Mouse (Mus musculus) layer of hippocampus, adult 8-10 months (tissue): ENCODE measurements around the gene Ubc. TPM values are rescaled to one million over a fixed set of nuclear protein-coding genes. Genes with fewer than 3 reads are reported as not detected.
"Not testable (repeated sequence)": the region's sequence is repeated elsewhere in the genome, so short reads cannot be mapped to it uniquely, and the experiment has no call there.

Experiments
- DNase-seq, 2 experiments: peaks; one replicate each; pipeline ENCODE4 v3.0.0; 2022; ENCODE audit warnings: low spot score in 2 of 2
- total RNA-seq, 4 experiments: library from RNA; stranded (reverse); gene quantifications; 2 replicates each; pipeline ENCODE4 v1.2.4; 2022

Ubc gene
- total RNA-seq, 4 experiments from 2014 or later, result 769 to 857 (median 823) TPM

GRCm38 (mm10) chr5:125404903-125405545 is 15.0 kb upstream of the Ubc start:
- peak; percentile 53 to 73 for DNase-seq

DNA sequence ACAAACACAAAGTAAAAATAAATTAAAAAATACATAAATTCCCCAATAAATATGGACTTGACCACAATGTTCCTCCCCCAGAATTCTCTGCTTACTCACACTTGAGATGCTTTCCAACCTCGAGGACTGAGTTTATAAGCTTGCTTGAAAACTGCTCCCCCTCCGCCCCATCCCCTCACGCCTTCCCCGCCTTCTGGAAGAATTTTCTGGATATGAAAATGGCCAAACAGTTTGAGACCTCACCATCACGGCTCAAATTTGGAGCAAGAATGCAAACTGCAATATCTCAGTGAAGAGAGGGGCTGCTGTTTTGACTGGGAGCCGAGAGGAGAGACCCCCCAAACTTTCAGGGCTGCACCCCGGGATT is 14.5 kb upstream of the Ubc start:
- no peak for DNase-seq

DNA sequence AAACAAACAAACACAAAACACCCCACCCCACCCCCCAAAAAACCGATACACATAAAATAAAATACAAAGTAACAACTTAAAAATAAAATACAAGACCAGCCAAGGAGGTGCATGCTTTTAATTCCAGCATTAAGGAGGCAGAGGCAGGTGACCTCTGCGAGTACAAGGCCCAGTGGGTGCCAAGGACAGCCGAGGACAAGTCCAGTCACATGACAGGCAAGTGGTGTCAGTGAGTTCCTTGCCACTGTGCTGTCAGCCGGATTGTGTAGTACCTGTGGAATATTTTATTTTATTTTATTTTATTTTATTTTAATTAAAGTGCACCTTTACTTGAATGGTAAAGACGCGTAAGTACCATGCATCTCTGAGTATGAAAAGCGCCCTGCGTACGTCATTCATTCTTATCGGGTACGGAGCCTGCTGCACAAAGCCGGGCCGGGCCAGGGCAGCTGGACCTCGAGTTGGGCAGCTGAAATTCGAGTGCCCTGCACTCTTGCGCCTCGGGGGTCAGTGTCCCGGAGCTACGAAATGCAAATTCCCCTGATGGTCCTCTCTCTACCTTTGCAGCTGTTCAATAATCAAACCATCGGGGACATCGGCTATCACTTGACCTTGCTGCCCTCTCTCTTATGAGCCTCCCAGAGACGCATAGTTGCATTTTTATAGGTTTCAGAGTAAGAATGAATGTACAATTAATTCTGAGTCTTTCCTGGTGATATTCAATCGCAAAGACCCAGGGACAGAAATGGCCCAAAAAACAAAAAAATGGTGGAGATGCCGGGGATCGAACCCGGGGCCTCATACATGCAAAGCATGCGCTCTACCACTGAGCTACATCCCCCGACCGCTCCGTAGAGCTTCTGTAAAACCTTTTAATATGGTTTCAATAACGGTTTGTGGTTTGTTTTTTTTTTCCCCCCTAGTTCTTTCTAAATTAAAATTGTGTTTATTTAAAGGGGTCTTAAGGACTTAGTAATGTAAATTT is 13.8 kb upstream of the Ubc start:
- peak; percentile 63 to 84 for DNase-seq

DNA sequence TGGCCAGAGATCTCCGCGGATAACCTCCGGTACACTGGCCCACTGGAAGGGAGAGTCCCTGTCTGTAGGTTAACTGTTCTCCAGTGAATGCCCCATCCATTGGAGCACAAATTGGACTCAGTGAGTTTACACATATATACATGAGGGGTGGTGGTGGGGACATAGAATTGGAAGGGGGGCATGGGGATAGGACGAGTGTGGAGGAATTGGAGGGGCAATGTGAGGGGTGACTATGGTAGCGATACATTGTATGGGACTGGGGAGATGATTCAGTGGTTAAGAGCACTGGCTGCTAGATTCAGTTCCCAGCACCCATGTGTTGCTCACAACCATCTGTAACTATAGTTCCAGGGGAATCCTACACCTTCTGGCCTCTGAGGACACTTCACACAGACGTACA is 13.0 kb upstream of the Ubc start:
- DNase-seq, result no peak

DNA sequence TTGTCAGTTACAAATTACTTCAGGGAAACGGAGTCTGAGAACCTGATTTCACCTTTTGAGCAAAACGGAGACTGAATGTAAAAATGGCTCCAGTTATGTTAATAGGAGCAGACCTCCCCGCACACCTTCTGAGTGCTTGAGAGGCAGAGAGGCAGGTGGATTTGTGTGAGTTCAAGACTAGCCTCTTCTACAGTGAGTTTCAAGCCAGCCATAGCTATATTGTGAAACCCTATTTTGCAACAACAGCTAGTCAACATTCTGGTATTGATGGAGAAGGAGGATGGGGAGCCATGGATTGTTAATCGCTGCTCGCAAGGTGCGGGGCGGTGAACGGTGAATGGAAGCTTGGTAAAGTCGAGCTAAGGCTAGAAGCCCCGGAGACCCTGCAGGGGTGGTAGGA is 12.5 kb upstream of the Ubc start:
- no peak for DNase-seq

- no peak for DNase-seq
Observed at GRCm38 (mm10) chr5:125400903-125401302, 10.9 kb upstream of the Ubc start.

GRCm38 (mm10) chr5:125395008-125395407 is 5.0 kb upstream of the Ubc start:
- DNase-seq, result no peak

DNA sequence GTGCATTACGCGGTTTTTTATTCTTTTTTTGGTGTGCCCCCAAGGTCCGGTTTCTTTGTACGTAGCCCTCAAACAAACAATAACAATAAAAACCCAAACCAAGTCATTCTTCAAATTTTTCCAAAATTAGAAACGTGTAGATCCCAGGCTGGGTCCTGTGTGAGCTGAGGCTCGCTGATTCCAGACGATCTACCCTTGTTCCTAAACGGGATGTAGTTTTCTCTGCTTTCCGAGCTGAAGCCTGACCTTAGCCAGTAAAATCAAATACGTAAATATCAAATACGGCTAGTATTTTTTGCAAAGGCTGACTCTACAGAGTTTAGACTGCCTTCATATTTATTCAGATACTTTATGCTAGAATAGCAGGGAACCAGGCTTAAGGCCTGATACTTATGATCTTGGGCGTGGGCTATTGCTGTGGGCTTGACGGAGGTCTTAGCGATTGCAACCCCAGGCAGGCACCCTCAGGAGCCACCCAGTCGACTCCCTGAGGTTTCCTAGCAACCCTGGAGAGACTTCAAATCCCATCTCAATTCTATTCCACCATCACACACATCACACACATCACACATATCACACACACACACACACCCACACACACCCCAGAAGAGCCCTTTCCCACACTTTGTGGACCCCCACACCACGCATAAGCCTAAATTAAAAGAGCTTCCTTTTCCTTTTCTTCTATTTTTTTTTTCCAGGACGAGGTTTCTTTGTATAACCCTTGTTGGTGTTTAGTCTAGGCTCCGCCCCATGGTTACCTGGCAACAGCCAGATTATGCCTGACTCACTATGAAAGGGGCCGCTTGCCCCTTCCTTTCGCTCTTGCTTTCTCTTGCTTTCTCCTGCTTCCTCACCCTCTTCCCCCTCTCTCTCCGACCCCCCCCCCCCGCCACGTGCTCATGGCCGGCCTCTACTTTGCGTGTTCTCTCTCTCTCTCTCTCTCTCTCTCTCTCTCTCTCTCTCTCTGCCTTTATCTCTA is 3.9 kb upstream of the Ubc start:
- DNase-seq, result peak; percentile 70 to 78

GRCm38 (mm10) chr5:125392977-125393621 is 3.1 kb upstream of the Ubc start:
- DNase-seq, result peak; percentile 96

- DNase-seq, result no peak
Observed at GRCm38 (mm10) chr5:125392618-125392976, 2.6 kb upstream of the Ubc start.

- not testable (repeated sequence) for DNase-seq
Observed at GRCm38 (mm10) chr5:125392176-125392575, 2.2 kb upstream of the Ubc start.

- peak; percentile 76 to 79 for DNase-seq
Observed at GRCm38 (mm10) chr5:125391609-125392008, 1.6 kb upstream of the Ubc start.

DNA sequence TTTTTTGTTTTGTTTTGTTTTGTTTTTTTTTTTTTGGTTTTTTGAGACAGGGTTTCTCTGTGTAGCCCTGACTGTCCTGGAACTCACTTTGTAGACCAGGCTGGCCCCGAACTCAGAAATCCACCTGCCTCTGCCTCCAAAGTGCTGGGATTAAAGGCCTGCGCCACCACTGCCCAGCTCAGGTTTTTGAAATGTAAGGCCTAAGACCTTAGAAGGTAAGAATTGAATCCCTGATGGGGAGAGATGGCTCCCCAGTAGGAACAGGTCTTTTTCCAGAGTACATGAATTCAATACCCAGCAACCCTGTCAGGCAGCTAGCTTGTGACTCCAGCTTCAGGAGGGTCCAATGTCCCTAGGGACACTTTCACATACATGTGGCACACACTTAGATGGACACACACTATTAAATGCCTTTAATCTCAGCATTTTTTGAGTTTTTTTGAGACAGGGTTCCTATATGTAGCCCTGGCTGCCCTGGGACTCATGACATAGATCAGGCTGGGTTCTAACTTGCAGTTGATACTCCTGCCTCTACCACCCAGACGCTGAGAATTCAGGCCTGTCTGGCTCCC is 990 bp upstream of the Ubc start:
- no peak for DNase-seq

- DNase-seq, result peak; percentile 71 to 78
Observed at GRCm38 (mm10) chr5:125389131-125389578, 847 bp downstream of the Ubc start, which contains the start of gene Gm10382. Gene Gm10382 (plus strand): TSS chr5:125389322.

- DNase-seq, result no peak
Observed at GRCm38 (mm10) chr5:125388358-125389092, 1.5 kb downstream of the Ubc start.

DNA sequence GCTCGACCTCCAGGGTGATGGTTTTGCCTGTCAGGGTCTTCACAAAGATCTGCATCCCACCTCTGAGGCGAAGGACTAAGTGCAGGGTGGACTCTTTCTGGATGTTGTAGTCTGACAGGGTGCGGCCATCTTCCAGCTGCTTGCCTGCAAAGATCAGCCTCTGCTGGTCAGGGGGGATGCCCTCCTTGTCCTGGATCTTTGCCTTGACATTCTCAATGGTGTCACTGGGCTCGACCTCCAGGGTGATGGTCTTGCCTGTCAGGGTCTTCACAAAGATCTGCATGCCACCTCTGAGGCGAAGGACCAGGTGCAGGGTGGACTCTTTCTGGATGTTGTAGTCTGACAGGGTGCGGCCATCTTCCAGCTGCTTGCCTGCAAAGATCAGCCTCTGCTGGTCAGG is 2.7 kb downstream of the Ubc start:
- not testable (repeated sequence) for DNase-seq

- DNase-seq, result no peak
Observed at GRCm38 (mm10) chr5:125385215-125385940, 4.6 kb downstream of the Ubc start.

GRCm38 (mm10) chr5:125384512-125385214 is 5.3 kb downstream of the Ubc start:
- DNase-seq, result no peak
